Mouse (Mus musculus): ENCODE results near the gene Lipc. TPM values are rescaled to one million over a fixed set of nuclear protein-coding genes. Genes with fewer than 3 reads are reported as not detected.

The Lipc gene
- polyA plus RNA-seq (2016; fragmentation: Nextera tagmentation; extraction: Ambion mirVana) = 0.11 and 1.9 TPM in 2 replicates

GRCm38 (mm10) chr9:70952126-70952525 is at the start of gene Lipc:
Lipc (minus strand) TSS chr9:70952226.
- Histone ChIP-seq H3K36me3 (no peaks in the 10 kb centered on the region), H3K9me3 (no peaks in the 10 kb centered on the region), H3K27me3 (ENCODE audit: insufficient read depth, poor library complexity, severe bottlenecking) (no peaks in the 10 kb centered on the region), H3K27ac (no peak within 1 kb of the TSS), H3K4me1 (peaks cover 13% of the 10 kb centered on the region; the same call in 1 of the 2 replicates), H3K4me3 (no peak within 1 kb of the TSS)
- 88% methylated on average over 4 of the region's 4 CpGs for WGBS
- DNase-seq (ENCODE audit: low spot score) = no peak

GRCm38 (mm10) chr9:70999161-70999560 is 47.1 kb upstream of the Lipc start:
- DNase-seq (ENCODE audit: low spot score) = no peak
- Histone ChIP-seq H3K4me3 (no peak overlapping the region), H3K27me3 (ENCODE audit: insufficient read depth, poor library complexity, severe bottlenecking) (no peaks in the 10 kb centered on the region), H3K4me1 (no peaks in the 10 kb centered on the region), H3K27ac (no peak overlapping the region), H3K9me3 (no peaks in the 10 kb centered on the region), H3K36me3 (no peaks in the 10 kb centered on the region)
- WGBS = 87% methylated on average over 4 of the region's 4 CpGs

GRCm38 (mm10) chr9:70998719-70999118 is 46.7 kb upstream of the Lipc start:
- H3K4me3 ChIP-seq = no peak overlapping the region
- H3K27ac ChIP-seq = no peak overlapping the region
- H3K4me1 ChIP-seq = no peaks in the 10 kb centered on the region
- 59% methylated on average over 6 of the region's 6 CpGs for WGBS
- peak; percentile 72 for DNase-seq (ENCODE audit: low spot score)
- no peaks in the 10 kb centered on the region for H3K36me3 ChIP-seq
- H3K27me3 ChIP-seq (ENCODE audit: insufficient read depth, poor library complexity, severe bottlenecking) = no peaks in the 10 kb centered on the region
- no peaks in the 10 kb centered on the region for H3K9me3 ChIP-seq

- H3K9me3 ChIP-seq = no peaks in the 10 kb centered on the region
- H3K4me3 ChIP-seq = no peak overlapping the region
- H3K4me1 ChIP-seq = no peaks in the 10 kb centered on the region
- DNase-seq (ENCODE audit: low spot score) = no peak
- H3K27ac ChIP-seq = no peak overlapping the region
- 79% methylated on average over 6 of the region's 6 CpGs for WGBS
- H3K27me3 ChIP-seq (ENCODE audit: insufficient read depth, poor library complexity, severe bottlenecking) = no peaks in the 10 kb centered on the region
- no peaks in the 10 kb centered on the region for H3K36me3 ChIP-seq
These were observed 41.3 kb upstream of the Lipc start for GRCm38 (mm10) chr9:70993326-70993725.

GRCm38 (mm10) chr9:70991401-70991800 is 39.4 kb upstream of the Lipc start:
- no peaks in the 10 kb centered on the region for H3K27me3 ChIP-seq (ENCODE audit: insufficient read depth, poor library complexity, severe bottlenecking)
- WGBS = 91% methylated on average over 5 of the region's 5 CpGs
- no peaks in the 10 kb centered on the region for H3K36me3 ChIP-seq
- no peak overlapping the region for H3K27ac ChIP-seq
- DNase-seq (ENCODE audit: low spot score) = no peak
- H3K9me3 ChIP-seq = no peaks in the 10 kb centered on the region
- H3K4me1 ChIP-seq = no peaks in the 10 kb centered on the region
- no peak overlapping the region for H3K4me3 ChIP-seq

GRCm38 (mm10) chr9:70987210-70987609 is 35.2 kb upstream of the Lipc start:
- 46% methylated on average over 2 of the region's 2 CpGs for WGBS
- Histone ChIP-seq H3K27ac (no peak overlapping the region), H3K9me3 (peaks cover 5% of the 10 kb centered on the region; the same call in 1 of the 2 replicates)

GRCm38 (mm10) chr9:70982991-70983480 is 31.0 kb upstream of the Lipc start:
- H3K36me3 ChIP-seq = no peaks in the 10 kb centered on the region
- H3K9me3 ChIP-seq = peaks cover 5% of the 10 kb centered on the region; the same call in 1 of the 2 replicates
- no peaks in the 10 kb centered on the region for H3K27me3 ChIP-seq (ENCODE audit: insufficient read depth, poor library complexity, severe bottlenecking)
- H3K4me3 ChIP-seq = no peak overlapping the region
- H3K4me1 ChIP-seq = no peaks in the 10 kb centered on the region
- H3K27ac ChIP-seq = no peak overlapping the region
- 91% methylated on average over 3 of the region's 3 CpGs for WGBS
- peak; percentile 70 for DNase-seq (ENCODE audit: low spot score)

More at GRCm38 (mm10) chr9:70987210-70987609, 35.2 kb upstream of the Lipc start:
- DNase-seq (ENCODE audit: low spot score) = peak; percentile 25
- Histone ChIP-seq H3K27me3 (ENCODE audit: insufficient read depth, poor library complexity, severe bottlenecking) (no peaks in the 10 kb centered on the region), H3K4me1 (no peaks in the 10 kb centered on the region), H3K36me3 (no peaks in the 10 kb centered on the region), H3K4me3 (no peak overlapping the region)

GRCm38 (mm10) chr9:70981721-70982120 is 29.7 kb upstream of the Lipc start:
- Histone ChIP-seq H3K9me3 (peaks cover 5% of the 10 kb centered on the region; the same call in 1 of the 2 replicates), H3K4me3 (no peak overlapping the region), H3K27me3 (ENCODE audit: insufficient read depth, poor library complexity, severe bottlenecking) (no peaks in the 10 kb centered on the region), H3K4me1 (no peaks in the 10 kb centered on the region), H3K36me3 (no peaks in the 10 kb centered on the region), H3K27ac (no peak overlapping the region)
- WGBS = 61% methylated on average over 1 of the region's 1 CpGs
- DNase-seq (ENCODE audit: low spot score) = peak; percentile 58

GRCm38 (mm10) chr9:70979641-70980040 is 27.6 kb upstream of the Lipc start:
- Histone ChIP-seq H3K27ac (no peak overlapping the region), H3K27me3 (ENCODE audit: insufficient read depth, poor library complexity, severe bottlenecking) (no peaks in the 10 kb centered on the region), H3K36me3 (no peaks in the 10 kb centered on the region), H3K9me3 (no peaks in the 10 kb centered on the region), H3K4me1 (no peaks in the 10 kb centered on the region), H3K4me3 (no peak overlapping the region)
- peak; percentile 55 for DNase-seq (ENCODE audit: low spot score)
- 87% methylated on average over 2 of the region's 2 CpGs for WGBS

- Histone ChIP-seq H3K4me3 (no peak overlapping the region), H3K4me1 (no peaks in the 10 kb centered on the region), H3K27ac (no peak overlapping the region), H3K27me3 (ENCODE audit: insufficient read depth, poor library complexity, severe bottlenecking) (no peaks in the 10 kb centered on the region), H3K36me3 (no peaks in the 10 kb centered on the region), H3K9me3 (no peaks in the 10 kb centered on the region)
- 77% methylated on average over 5 of the region's 5 CpGs for WGBS
- DNase-seq (ENCODE audit: low spot score) = peak; percentile 66
These were observed 27.1 kb upstream of the Lipc start for GRCm38 (mm10) chr9:70979171-70979570.

GRCm38 (mm10) chr9:70977392-70977791 is 25.4 kb upstream of the Lipc start:
- H3K36me3 ChIP-seq = no peaks in the 10 kb centered on the region
- WGBS = 43% methylated on average over 1 of the region's 1 CpGs
- peak; percentile 77 for DNase-seq (ENCODE audit: low spot score)
- no peaks in the 10 kb centered on the region for H3K9me3 ChIP-seq
- no peak overlapping the region for H3K27ac ChIP-seq
- H3K4me3 ChIP-seq = no peak overlapping the region
- H3K27me3 ChIP-seq (ENCODE audit: insufficient read depth, poor library complexity, severe bottlenecking) = no peaks in the 10 kb centered on the region
- H3K4me1 ChIP-seq = no peaks in the 10 kb centered on the region

GRCm38 (mm10) chr9:70975921-70976320 is 23.9 kb upstream of the Lipc start:
- H3K4me3 ChIP-seq = no peak overlapping the region
- peak; percentile 42 for DNase-seq (ENCODE audit: low spot score)
- H3K27me3 ChIP-seq (ENCODE audit: insufficient read depth, poor library complexity, severe bottlenecking) = no peaks in the 10 kb centered on the region
- H3K9me3 ChIP-seq = no peaks in the 10 kb centered on the region
- no peaks in the 10 kb centered on the region for H3K36me3 ChIP-seq
- no peak overlapping the region for H3K27ac ChIP-seq
- WGBS = 88% methylated on average over 2 of the region's 2 CpGs
- H3K4me1 ChIP-seq = no peaks in the 10 kb centered on the region

- no peaks in the 10 kb centered on the region for H3K36me3 ChIP-seq
- H3K27ac ChIP-seq = no peak overlapping the region
- no peaks in the 10 kb centered on the region for H3K9me3 ChIP-seq
- no peak overlapping the region for H3K4me3 ChIP-seq
- no peaks in the 10 kb centered on the region for H3K27me3 ChIP-seq (ENCODE audit: insufficient read depth, poor library complexity, severe bottlenecking)
- DNase-seq (ENCODE audit: low spot score) = no peak
- H3K4me1 ChIP-seq = no peaks in the 10 kb centered on the region
These were observed 21.3 kb upstream of the Lipc start for GRCm38 (mm10) chr9:70973286-70973685.

GRCm38 (mm10) chr9:70969244-70969643 is 17.2 kb upstream of the Lipc start:
- Histone ChIP-seq H3K27ac (no peak overlapping the region), H3K9me3 (no peaks in the 10 kb centered on the region), H3K27me3 (ENCODE audit: insufficient read depth, poor library complexity, severe bottlenecking) (no peaks in the 10 kb centered on the region), H3K36me3 (no peaks in the 10 kb centered on the region), H3K4me1 (no peaks in the 10 kb centered on the region), H3K4me3 (no peak overlapping the region)
- WGBS = 78% methylated on average over 3 of the region's 3 CpGs
- DNase-seq (ENCODE audit: low spot score) = peak; percentile 10

Data from heart, embryonic 10.5 days (tissue).